Mouse (Mus musculus): ENCODE measurements around the gene Hcn3. TPM values are rescaled to one million over a fixed set of nuclear protein-coding genes. Genes with fewer than 3 reads are reported as not detected.
A peak's percentile ranks its signal among the peaks of the same experiment; 100 is the strongest.

Hcn3 gene
- polyA plus RNA-seq, 1 experiment from 2014 or later = 6.3 TPM

DNA sequence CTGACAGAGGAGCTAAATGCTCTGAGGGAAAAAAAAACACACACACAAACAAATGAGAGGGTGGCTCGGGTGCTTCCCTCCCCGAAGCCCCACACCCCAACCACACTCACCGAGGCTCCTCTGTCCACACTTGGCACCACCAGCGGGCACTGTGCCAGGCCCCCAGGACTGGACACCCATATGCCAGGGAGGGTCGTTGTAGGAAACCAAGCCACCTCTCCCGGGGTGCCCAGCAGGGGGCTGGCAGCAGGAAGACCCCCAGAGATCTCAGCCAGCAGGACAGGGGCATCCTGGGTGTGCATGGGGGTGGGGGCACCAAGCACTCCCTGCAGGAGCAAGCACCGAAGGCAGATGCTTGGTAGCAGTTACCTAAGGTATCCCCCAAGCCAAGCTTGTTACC lies 59.2 kb downstream of the Hcn3 start, which contains the start of gene Gm43738:
Gene Gm43738 (minus strand): TSS at position 289 of the 400 bp plus-strand sequence.
- Histone ChIP-seq H3K4me1 (peaks cover 41% of the 10 kb centered on the region), H3K27ac (replicated peaks) (peak within 1 kb of the TSS; percentile 89), H3K27me3 (ENCODE audit: low read depth, poor library complexity, severe bottlenecking) (no peaks in the 10 kb centered on the region), H3K36me3 (peaks cover 47% of the 10 kb centered on the region), H3K4me3 (peak within 1 kb of the TSS; percentile 84), H3K9me3 (replicated peaks) (no peaks in the 10 kb centered on the region)
- DNase-seq (ENCODE audit: low spot score) = no peak
- 61% methylated on average over 7 of the region's 7 CpGs for WGBS

Other genes with a start within 250 kb of the Hcn3 start
- 68.9 and 70.8 TPM in 2 replicates for gene Msto1, start 246.2 kb downstream of the Hcn3 start, polyA plus RNA-seq (2016; fragmentation: Nextera tagmentation; extraction: Ambion mirVana)
- gene Ash1l, start 209.6 kb downstream of the Hcn3 start, polyA plus RNA-seq (2016; fragmentation: Nextera tagmentation; extraction: Ambion mirVana) = 13.4 and 14.3 TPM in 2 replicates
- 131 TPM in 2 replicates for gene Dap3, start 209.0 kb downstream of the Hcn3 start, polyA plus RNA-seq (2016; fragmentation: Nextera tagmentation; extraction: Ambion mirVana)
- 18.2 and 26.1 TPM in 2 replicates for gene Rusc1, start 66.9 kb downstream of the Hcn3 start, polyA plus RNA-seq (2016; fragmentation: Nextera tagmentation; extraction: Ambion mirVana)
- gene Gm43738, start 59.1 kb downstream of the Hcn3 start, polyA plus RNA-seq (2016; fragmentation: Nextera tagmentation; extraction: Ambion mirVana) = not detected in 2 replicates
- gene Fdps, start 58.2 kb downstream of the Hcn3 start, polyA plus RNA-seq (2016; fragmentation: Nextera tagmentation; extraction: Ambion mirVana) = 366 and 381 TPM in 2 replicates
- 4.1 and 5.9 TPM in 2 replicates for gene Pklr, start 24.1 kb downstream of the Hcn3 start, polyA plus RNA-seq (2016; fragmentation: Nextera tagmentation; extraction: Ambion mirVana)
- 33.8 and 34.0 TPM in 2 replicates for gene Clk2, start 4.6 kb upstream of the Hcn3 start, polyA plus RNA-seq (2016; fragmentation: Nextera tagmentation; extraction: Ambion mirVana)
- gene Scamp3, start 17.3 kb upstream of the Hcn3 start, polyA plus RNA-seq (2016; fragmentation: Nextera tagmentation; extraction: Ambion mirVana) = 99.2 and 104 TPM in 2 replicates
- gene Fam189b, start 22.9 kb upstream of the Hcn3 start, polyA plus RNA-seq (2016; fragmentation: Nextera tagmentation; extraction: Ambion mirVana) = 31.0 and 35.0 TPM in 2 replicates
- gene Gba, start 42.7 kb upstream of the Hcn3 start, polyA plus RNA-seq (2016; fragmentation: Nextera tagmentation; extraction: Ambion mirVana) = 37.1 and 41.5 TPM in 2 replicates
- 82.2 and 108 TPM in 2 replicates for gene Thbs3, start 55.0 kb upstream of the Hcn3 start, polyA plus RNA-seq (2016; fragmentation: Nextera tagmentation; extraction: Ambion mirVana)
- 238 TPM in 2 replicates for gene Mtx1, start 66.9 kb upstream of the Hcn3 start, polyA plus RNA-seq (2016; fragmentation: Nextera tagmentation; extraction: Ambion mirVana)
- 1.8 and 3.4 TPM in 2 replicates for gene Muc1, start 68.9 kb upstream of the Hcn3 start, polyA plus RNA-seq (2016; fragmentation: Nextera tagmentation; extraction: Ambion mirVana)
- 268 and 282 TPM in 2 replicates for gene Krtcap2, start 85.8 kb upstream of the Hcn3 start, polyA plus RNA-seq (2016; fragmentation: Nextera tagmentation; extraction: Ambion mirVana)
- gene Trim46, start 86.1 kb upstream of the Hcn3 start, polyA plus RNA-seq (2016; fragmentation: Nextera tagmentation; extraction: Ambion mirVana) = 5.7 and 11.5 TPM in 2 replicates
- gene Dpm3, start 99.2 kb upstream of the Hcn3 start, polyA plus RNA-seq (2016; fragmentation: Nextera tagmentation; extraction: Ambion mirVana) = 94.9 and 101 TPM in 2 replicates
- 29.8 and 34.3 TPM in 2 replicates for gene Slc50a1, start 110.4 kb upstream of the Hcn3 start, polyA plus RNA-seq (2016; fragmentation: Nextera tagmentation; extraction: Ambion mirVana)
- gene Efna1, start 120.9 kb upstream of the Hcn3 start, polyA plus RNA-seq (2016; fragmentation: Nextera tagmentation; extraction: Ambion mirVana) = 11.8 TPM in 2 replicates
- 3.9 and 7.0 TPM in 2 replicates for gene Efna3, start 162.8 kb upstream of the Hcn3 start, polyA plus RNA-seq (2016; fragmentation: Nextera tagmentation; extraction: Ambion mirVana)
- gene Efna4, start 177.8 kb upstream of the Hcn3 start, polyA plus RNA-seq (2016; fragmentation: Nextera tagmentation; extraction: Ambion mirVana) = 20.5 and 21.9 TPM in 2 replicates
- gene Adam15, start 189.8 kb upstream of the Hcn3 start, polyA plus RNA-seq (2016; fragmentation: Nextera tagmentation; extraction: Ambion mirVana) = 30.5 and 34.9 TPM in 2 replicates
- gene Dcst2, start 201.8 kb upstream of the Hcn3 start, polyA plus RNA-seq (2016; fragmentation: Nextera tagmentation; extraction: Ambion mirVana) = 0.11 and 0.12 TPM in 2 replicates
- 0.11 and 0.20 TPM in 2 replicates for gene Dcst1, start 205.1 kb upstream of the Hcn3 start, polyA plus RNA-seq (2016; fragmentation: Nextera tagmentation; extraction: Ambion mirVana)
- gene Zbtb7b, start 234.6 kb upstream of the Hcn3 start, polyA plus RNA-seq (2016; fragmentation: Nextera tagmentation; extraction: Ambion mirVana) = 0.39 and 0.83 TPM in 2 replicates
- 0.68 and 1.2 TPM in 2 replicates for gene Lenep, start 242.6 kb upstream of the Hcn3 start, polyA plus RNA-seq (2016; fragmentation: Nextera tagmentation; extraction: Ambion mirVana)

Data from midbrain, embryonic 10.5 days (tissue).